Mouse (Mus musculus) kidney, adult 2 months (tissue): ENCODE measurements around the gene Ap2a1.

ENCODE experiments used
- CTCF ChIP-seq: fragments of 200-500 bp; conservative IDR thresholded peaks from 2 replicates; pipeline ENCODE4 v1.5.1; 2011; ENCODE audit warnings: low read depth, mild to moderate bottlenecking, control low read depth, low read length, moderate library complexity, mixed read lengths; ENCODE audit not compliant: insufficient read depth, insufficient read length
- POLR2A ChIP-seq: fragments of 200-500 bp; IDR thresholded peaks from one replicate; pipeline ENCODE4 v1.6.1; 2011; ENCODE audit warnings: low read depth, low read length, control low read depth

DNA sequence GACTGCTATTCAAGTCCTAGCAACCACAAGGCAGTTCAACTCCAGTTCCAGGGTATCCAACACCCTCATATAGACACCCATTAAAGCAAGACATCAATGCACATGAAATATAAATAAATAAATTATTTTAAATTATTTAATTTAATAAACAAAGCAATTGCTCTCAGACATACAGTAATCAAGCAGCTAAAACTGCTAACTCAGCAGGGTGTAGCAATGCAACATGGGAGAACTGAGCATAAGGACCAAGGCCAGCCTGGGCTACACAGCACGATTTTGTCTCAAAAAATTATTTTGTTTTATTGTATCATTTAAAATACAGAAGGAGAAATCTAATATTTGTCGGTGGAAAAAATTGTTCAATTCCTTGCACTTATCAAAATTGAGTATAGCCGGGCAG lies 35.1 kb downstream of the Ap2a1 start:
- TF ChIP-seq CTCF (no peak), POLR2A (no peak)
